16 mouse cellular contexts compared by ENCODE assay signal in genomic region chr4:35347609-35348008, GRCm38 (mm10).
"Had no signal": no experiment of that assay in that cellular context is flagged by ENCODE, and none has a peak within 500 bp of the region (broad histone marks: within the 10 kb centered on the region; RNA-seq: fewer than 3 reads in every experiment).

No protein-coding gene starts in this region.

- DNase-seq: retina, postnatal 1 day; right cerebral cortex, adult 18-20 months; right cerebral cortex, postnatal 14 days; right cerebral cortex, postnatal 25 days; right cerebral cortex, postnatal 4 days; spleen, adult 18-20 months; thymus, adult 18-20 months; thymus, adult 2 months; thymus, postnatal 14 days; thymus, postnatal 25 days; thymus, postnatal 36 days; thymus, postnatal 4 days had no signal

- H3K4me3 ChIP-seq: neural tube, embryonic 13.5 days; neural tube, embryonic 15.5 days; stomach, embryonic 15.5 days had no signal

- H3K4me2 ChIP-seq: neural tube, embryonic 13.5 days; neural tube, embryonic 15.5 days; stomach, embryonic 15.5 days had no signal

- H3K9ac ChIP-seq: neural tube, embryonic 13.5 days; neural tube, embryonic 15.5 days; stomach, embryonic 15.5 days had no signal

- H3K27me3 ChIP-seq: neural tube, embryonic 13.5 days; neural tube, embryonic 15.5 days; stomach, embryonic 15.5 days had no signal

- H3K36me3 ChIP-seq: neural tube, embryonic 13.5 days; neural tube, embryonic 15.5 days; stomach, embryonic 15.5 days had no signal

- H3K9me3 ChIP-seq: neural tube, embryonic 13.5 days; neural tube, embryonic 15.5 days; stomach, embryonic 15.5 days had no signal

- H3K27ac ChIP-seq: neural tube, embryonic 13.5 days; neural tube, embryonic 15.5 days; stomach, embryonic 15.5 days; stomach, postnatal 0 days had no signal

- H3K4me1 ChIP-seq: neural tube, embryonic 13.5 days; neural tube, embryonic 15.5 days; stomach, embryonic 15.5 days had no signal
